Mouse (Mus musculus) forebrain, postnatal 0 days (tissue): ENCODE measurements around the gene Atl2. TPM values are rescaled to one million over a fixed set of nuclear protein-coding genes. Genes with fewer than 3 reads are reported as not detected.

Experiments used
- ATAC-seq: fragments of 200-750 bp; cut with Nextera tagmentation; 2 replicates; pipeline ENCODE4 v1.8.0; 2017; ENCODE audit warnings: mild to moderate bottlenecking, moderate library complexity
- DNase-seq: peaks from one replicate; pipeline ENCODE4 v3.0.0-alpha.2; 2015
- H3K27ac ChIP-seq: fragments of 300-500 bp; sonication (generic); 2 replicates; pipeline ENCODE4 v1.5.1; 2014; ENCODE audit warnings: low read depth, mild to moderate bottlenecking, antibody characterized with exemption, low read length, moderate library complexity, mixed read lengths
- H3K27me3 ChIP-seq: fragments of 300-500 bp; sonication (generic); 2 replicates; pipeline ENCODE4 v1.6.1; 2014; ENCODE audit warnings: mild to moderate bottlenecking, low read length, mixed read lengths; ENCODE audit not compliant: insufficient read depth
- H3K36me3 ChIP-seq: fragments of 300-500 bp; sonication (generic); 2 replicates; pipeline ENCODE4 v1.6.1; 2014; ENCODE audit warnings: mild to moderate bottlenecking, moderate library complexity; ENCODE audit not compliant: insufficient read depth
- H3K4me1 ChIP-seq: fragments of 300-500 bp; sonication (generic); 2 replicates; pipeline ENCODE4 v1.6.1; 2014; ENCODE audit warnings: antibody characterized with exemption; ENCODE audit not compliant: insufficient read depth
- H3K4me2 ChIP-seq: fragments of 300-500 bp; sonication (generic); 2 replicates; pipeline ENCODE4 v1.6.1; 2014; ENCODE audit warnings: low read depth, mild to moderate bottlenecking, moderate library complexity
- H3K4me3 ChIP-seq: fragments of 300-500 bp; sonication (generic); 2 replicates; pipeline ENCODE4 v1.5.1; 2014; ENCODE audit warnings: low read depth, low read length, mixed read lengths
- H3K9ac ChIP-seq: fragments of 300-500 bp; sonication (generic); 2 replicates; pipeline ENCODE4 v1.6.1; 2014; ENCODE audit warnings: mild to moderate bottlenecking
- H3K9me3 ChIP-seq: fragments of 300-500 bp; sonication (generic); 2 replicates; pipeline ENCODE4 v1.6.1; 2016; ENCODE audit warnings: low read length
- CTCF ChIP-seq: sonication (generic); IDR thresholded peaks from 2 replicates; pipeline ENCODE4 v1.5.1; 2016; ENCODE audit warnings: antibody characterized with exemption, control low read depth, low read depth
- WGBS: fragments of 180-500 bp; shearing (Covaris S2); extraction: QIAGEN DNeasy Blood & Tissue Kit; methylation state at CpG from one replicate; pipeline ENCODE4 v1.1.7; 2014; 5-methylcytosine and 5-hydroxymethylcytosine counted together
- polyA plus RNA-seq: library from polyadenylated mRNA; unstranded; fragments of >200 nt; fragmentation: Nextera tagmentation; extraction: Ambion mirVana; gene quantifications from 2 replicates; pipeline ENCODE4 v1.2.1, GENCODE M21; 2015
- total RNA-seq: library from RNA; depleted of rRNA; stranded (reverse); fragments of >200 nt; gene quantifications from 2 replicates; pipeline ENCODE4 v1.2.3, GENCODE M21; 2014

Atl2 gene
- total and polyA plus RNA-seq, 2 experiments from 2014 or later = 27.2 to 34.1 TPM

GRCm38 (mm10) chr17:79912174-79912573 is 16.3 kb upstream of the Atl2 start:
- Histone ChIP-seq H3K9me3 (no peaks in the 10 kb centered on the region), H3K27ac (no peak overlapping the region), H3K4me2 (no peak overlapping the region), H3K9ac (no peak overlapping the region), H3K4me3 (no peak overlapping the region), H3K27me3 (no peaks in the 10 kb centered on the region), H3K4me1 (no peaks in the 10 kb centered on the region), H3K36me3 (no peaks in the 10 kb centered on the region)
- no peak for DNase-seq
- ATAC-seq = no peak
- 84% methylated on average over 2 of the region's 2 CpGs for WGBS
- no peak for TF ChIP-seq CTCF

GRCm38 (mm10) chr17:79911718-79912117 is 15.8 kb upstream of the Atl2 start:
- no peak overlapping the region for H3K4me2 ChIP-seq
- ATAC-seq = no peak
- 81% methylated on average over 3 of the region's 3 CpGs for WGBS

GRCm38 (mm10) chr17:79909571-79909970 is 13.6 kb upstream of the Atl2 start:
- ATAC-seq = no peak
- no peak for TF ChIP-seq CTCF
- DNase-seq = no peak
- WGBS = 90% methylated on average over 12 of the region's 12 CpGs
- no peaks in the 10 kb centered on the region for H3K9me3 ChIP-seq
- H3K4me1 ChIP-seq = no peaks in the 10 kb centered on the region
- no peak overlapping the region for H3K27ac ChIP-seq
- H3K36me3 ChIP-seq = no peaks in the 10 kb centered on the region
- H3K27me3 ChIP-seq = no peaks in the 10 kb centered on the region
- H3K9ac ChIP-seq = no peak overlapping the region
- no peak overlapping the region for H3K4me2 ChIP-seq
- H3K4me3 ChIP-seq = no peak overlapping the region

More at GRCm38 (mm10) chr17:79911718-79912117, 15.8 kb upstream of the Atl2 start:
- TF ChIP-seq CTCF = no peak
- Histone ChIP-seq H3K4me1 (no peaks in the 10 kb centered on the region), H3K4me3 (no peak overlapping the region), H3K36me3 (no peaks in the 10 kb centered on the region), H3K27ac (no peak overlapping the region), H3K9me3 (no peaks in the 10 kb centered on the region), H3K27me3 (no peaks in the 10 kb centered on the region), H3K9ac (no peak overlapping the region)
- no peak for DNase-seq

DNA sequence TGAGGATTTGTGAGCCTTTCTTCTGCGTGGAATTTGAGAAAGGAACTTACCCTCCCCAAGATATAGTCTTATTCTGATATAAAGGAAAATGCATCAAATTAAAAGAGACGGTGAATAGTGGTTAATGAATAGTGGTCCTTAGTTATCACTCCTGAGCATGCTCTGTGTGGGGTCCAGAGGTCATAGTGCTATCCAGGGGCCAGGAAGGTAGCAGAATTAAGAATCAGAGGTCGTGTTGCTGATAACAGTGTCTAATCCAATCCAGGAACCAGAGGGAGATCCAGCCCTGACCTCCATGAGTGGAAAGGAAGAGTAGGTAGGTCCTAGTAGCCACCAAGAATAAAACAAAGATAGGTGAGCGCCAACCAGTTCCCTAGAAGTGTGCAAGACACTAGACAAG is 11.8 kb upstream of the Atl2 start:
- DNase-seq = no peak
- Histone ChIP-seq H3K4me2 (no peak overlapping the region), H3K36me3 (no peaks in the 10 kb centered on the region), H3K4me3 (no peak overlapping the region), H3K4me1 (no peaks in the 10 kb centered on the region), H3K9me3 (no peaks in the 10 kb centered on the region), H3K27me3 (no peaks in the 10 kb centered on the region), H3K9ac (no peak overlapping the region), H3K27ac (no peak overlapping the region)
- TF ChIP-seq CTCF = no peak
- WGBS = 66% methylated on average over 4 of the region's 4 CpGs
- no peak for ATAC-seq

GRCm38 (mm10) chr17:79906791-79907494 is 11.0 kb upstream of the Atl2 start:
- Histone ChIP-seq H3K9me3 (no peaks in the 10 kb centered on the region), H3K4me2 (no peak overlapping the region), H3K27me3 (no peaks in the 10 kb centered on the region), H3K9ac (no peak overlapping the region), H3K4me1 (no peaks in the 10 kb centered on the region), H3K36me3 (no peaks in the 10 kb centered on the region), H3K27ac (no peak overlapping the region), H3K4me3 (no peak overlapping the region)
- DNase-seq (no peak), ATAC-seq (no peak)
- 91% methylated on average over 8 of the region's 8 CpGs for WGBS
- no peak for TF ChIP-seq CTCF

GRCm38 (mm10) chr17:79904593-79904992 is 8.7 kb upstream of the Atl2 start:
- H3K27me3 ChIP-seq = no peaks in the 10 kb centered on the region
- WGBS = 93% methylated on average over 4 of the region's 4 CpGs
- no peaks in the 10 kb centered on the region for H3K4me1 ChIP-seq
- no peak overlapping the region for H3K4me3 ChIP-seq
- no peak for TF ChIP-seq CTCF
- H3K4me2 ChIP-seq = no peak overlapping the region
- no peak for ATAC-seq
- H3K9me3 ChIP-seq = no peaks in the 10 kb centered on the region
- no peak overlapping the region for H3K9ac ChIP-seq
- H3K36me3 ChIP-seq = no peaks in the 10 kb centered on the region
- no peak for DNase-seq
- no peak overlapping the region for H3K27ac ChIP-seq

DNA sequence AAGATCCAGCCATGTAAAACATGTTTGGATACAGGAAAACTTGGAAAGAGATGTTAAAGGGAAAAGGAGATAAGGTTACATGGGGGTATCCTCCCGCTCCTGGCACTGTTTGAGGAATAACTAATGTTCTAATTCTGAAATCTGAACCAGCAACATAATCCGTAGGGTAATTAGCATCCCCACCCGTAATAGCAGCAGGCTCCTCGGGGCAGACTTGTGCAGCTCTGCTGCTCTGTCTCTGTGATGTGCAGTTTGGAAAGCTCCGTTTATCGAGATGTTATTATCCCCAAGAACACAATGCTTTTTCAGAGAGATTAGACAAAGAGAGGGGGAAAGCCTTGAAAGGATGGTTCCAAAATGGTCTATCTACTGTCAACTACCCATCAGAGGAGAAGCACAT is 5.3 kb upstream of the Atl2 start:
- Histone ChIP-seq H3K9ac (no peak overlapping the region), H3K27me3 (peaks cover 8% of the 10 kb centered on the region; the same call in 1 of the 2 replicates), H3K36me3 (no peaks in the 10 kb centered on the region), H3K9me3 (no peaks in the 10 kb centered on the region), H3K4me3 (no peak overlapping the region), H3K27ac (no peak overlapping the region), H3K4me1 (no peaks in the 10 kb centered on the region), H3K4me2 (no peak overlapping the region)
- DNase-seq (no peak), ATAC-seq (peak; percentile 79)
- no peak for TF ChIP-seq CTCF
- WGBS = 27% methylated on average over 6 of the region's 6 CpGs
